ENCODE assay signal across 13 mouse cellular contexts in genomic region chr4:82310924-82311734, GRCm38 (mm10).
DNase-seq lines count a peak whose midpoint lies in the region; ATAC-seq and TF ChIP-seq lines count a peak whose summit lies in the region.
"Had no signal": no experiment of that assay in that cellular context is flagged by ENCODE, and none has a peak within 500 bp of the region (broad histone marks: within the 10 kb centered on the region; RNA-seq: fewer than 3 reads in every experiment).

No protein-coding gene starts in this region.

- no peak for TF ChIP-seq CTCF in gastrocnemius, adult 2 months (IDR thresholded peaks at IDR 0.05)
- TF ChIP-seq CTCF in stomach, postnatal 0 days (IDR thresholded peaks at IDR 0.05; ENCODE audit: low read depth), result no peak

- TF ChIP-seq EP300 in stomach, postnatal 0 days (optimal IDR thresholded peaks at IDR 0.05), result no peak

- H3K27ac ChIP-seq in gastrocnemius, adult 2 months, result peak overlapping the region; percentile 79
- H3K27ac ChIP-seq in kidney, embryonic 14.5 days (ENCODE audit: low read depth, low read length), result peak overlapping the region; percentile 10; the same call in 1 of the 2 replicates
- no peak overlapping the region for H3K27ac ChIP-seq in midbrain, embryonic 11.5 days (ENCODE audit: low read depth, low read length)
- no peak overlapping the region for H3K27ac ChIP-seq in midbrain, embryonic 10.5 days (replicated peaks)
- peak overlapping the region; percentile 40; the same call in 1 of the 2 replicates for H3K27ac ChIP-seq in stomach, postnatal 0 days (replicated peaks)
- H3K27ac ChIP-seq in liver, embryonic 11.5 days (ENCODE audit: low read depth, low read length), result no peak overlapping the region
- H3K27ac ChIP-seq: hindbrain, embryonic 14.5 days; midbrain, embryonic 15.5 days had no signal

- no peaks in the 10 kb centered on the region for H3K9me3 ChIP-seq in kidney, embryonic 14.5 days (ENCODE audit: control insufficient read depth, low read length)
- H3K9me3 ChIP-seq in midbrain, embryonic 11.5 days (ENCODE audit: control insufficient read depth, low read length), result no peaks in the 10 kb centered on the region
- H3K9me3 ChIP-seq in midbrain, embryonic 10.5 days (replicated peaks), result no peaks in the 10 kb centered on the region
- no peaks in the 10 kb centered on the region for H3K9me3 ChIP-seq in stomach, postnatal 0 days (ENCODE audit: control insufficient read depth, low read length)
- no peaks in the 10 kb centered on the region for H3K9me3 ChIP-seq in liver, embryonic 11.5 days (ENCODE audit: control insufficient read depth, low read length)
- H3K9me3 ChIP-seq: midbrain, embryonic 15.5 days had no signal

- H3K4me2 ChIP-seq in kidney, embryonic 14.5 days (replicated peaks; ENCODE audit: low read depth, low read length), result no peak overlapping the region
- H3K4me2 ChIP-seq in midbrain, embryonic 11.5 days, result no peak overlapping the region
- 0 out of 2 replicates have a peak overlapping the region, but pooled peaks have one; percentile 17 for H3K4me2 ChIP-seq in stomach, postnatal 0 days (replicated peaks; ENCODE audit: low read depth)
- no peak overlapping the region for H3K4me2 ChIP-seq in liver, embryonic 11.5 days
- H3K4me2 ChIP-seq: hindbrain, embryonic 14.5 days; midbrain, embryonic 15.5 days had no signal

- peak overlapping the region; percentile 5; the same call in 1 of the 2 replicates for H3K4me3 ChIP-seq in gastrocnemius, adult 2 months
- H3K4me3 ChIP-seq in kidney, embryonic 14.5 days (ENCODE audit: low read length), result no peak overlapping the region
- no peak overlapping the region for H3K4me3 ChIP-seq in midbrain, embryonic 11.5 days (ENCODE audit: low read depth, low read length)
- no peak overlapping the region for H3K4me3 ChIP-seq in midbrain, embryonic 10.5 days
- H3K4me3 ChIP-seq in stomach, postnatal 0 days (ENCODE audit: low read depth, low read length), result no peak overlapping the region
- no peak overlapping the region for H3K4me3 ChIP-seq in liver, embryonic 11.5 days (ENCODE audit: low read depth, low read length)
- H3K4me3 ChIP-seq: midbrain, embryonic 15.5 days had no signal

- no peaks in the 10 kb centered on the region for H3K27me3 ChIP-seq in kidney, embryonic 14.5 days (ENCODE audit: control insufficient read depth, insufficient read depth, low read length)
- no peaks in the 10 kb centered on the region for H3K27me3 ChIP-seq in midbrain, embryonic 11.5 days (ENCODE audit: control insufficient read depth, insufficient read depth, low read length)
- peaks cover 18% of the 10 kb centered on the region; the same call in 1 of the 2 replicates for H3K27me3 ChIP-seq in midbrain, embryonic 10.5 days (ENCODE audit: low read depth, poor library complexity, severe bottlenecking)
- no peaks in the 10 kb centered on the region for H3K27me3 ChIP-seq in stomach, postnatal 0 days (ENCODE audit: control insufficient read depth, insufficient read depth, low read length)
- H3K27me3 ChIP-seq in liver, embryonic 11.5 days (replicated peaks; ENCODE audit: control insufficient read depth, insufficient read depth, low read length), result no peaks in the 10 kb centered on the region
- H3K27me3 ChIP-seq: midbrain, embryonic 15.5 days had no signal

- intact Hi-C loops in gastrocnemius, adult 2 months (cut with DNase I), result no loop called here

- H3K4me1 ChIP-seq in kidney, embryonic 14.5 days (ENCODE audit: control insufficient read depth, insufficient read depth, low read length), result peaks cover 4% of the 10 kb centered on the region; the same call in 1 of the 2 replicates
- no peaks in the 10 kb centered on the region for H3K4me1 ChIP-seq in midbrain, embryonic 11.5 days (ENCODE audit: control insufficient read depth, insufficient read depth, low read length)
- H3K4me1 ChIP-seq in midbrain, embryonic 10.5 days, result peaks cover 6% of the 10 kb centered on the region
- H3K4me1 ChIP-seq in stomach, postnatal 0 days (replicated peaks; ENCODE audit: control insufficient read depth, insufficient read depth), result no peaks in the 10 kb centered on the region; the same call in 1 of the 2 replicates
- peaks cover 7% of the 10 kb centered on the region for H3K4me1 ChIP-seq in liver, embryonic 11.5 days (replicated peaks; ENCODE audit: control insufficient read depth, insufficient read depth, low read length)
- H3K4me1 ChIP-seq: midbrain, embryonic 15.5 days had no signal

- no peak overlapping the region for H3K9ac ChIP-seq in kidney, embryonic 14.5 days (ENCODE audit: low read depth, low read length)
- no peak overlapping the region for H3K9ac ChIP-seq in midbrain, embryonic 11.5 days (ENCODE audit: low read length)
- H3K9ac ChIP-seq in stomach, postnatal 0 days (ENCODE audit: low read length), result peak overlapping the region; percentile 2; the same call in 1 of the 2 replicates
- H3K9ac ChIP-seq in liver, embryonic 11.5 days (ENCODE audit: low read depth, low read length), result no peak overlapping the region
- H3K9ac ChIP-seq: hindbrain, embryonic 14.5 days; midbrain, embryonic 15.5 days had no signal

- WGBS in kidney, embryonic 14.5 days, result 36% methylated on average over 11 of the region's 11 CpGs
- WGBS in midbrain, embryonic 11.5 days, result 83% methylated on average over 11 of the region's 11 CpGs
- WGBS in midbrain, embryonic 10.5 days, result 82% methylated on average over 11 of the region's 11 CpGs
- WGBS in stomach, postnatal 0 days, result 36% methylated on average over 11 of the region's 11 CpGs
- WGBS in liver, embryonic 11.5 days, result 64% methylated on average over 11 of the region's 11 CpGs

- H3K36me3 ChIP-seq in kidney, embryonic 14.5 days (ENCODE audit: control insufficient read depth, insufficient read depth, low read length), result peaks cover 3% of the 10 kb centered on the region; the same call in 1 of the 2 replicates
- H3K36me3 ChIP-seq in midbrain, embryonic 11.5 days (ENCODE audit: control insufficient read depth, insufficient read depth, low read length), result 0 out of 2 replicates have a peak, but pooled peaks cover 2% of the 10 kb centered on the region
- peaks cover 9% of the 10 kb centered on the region for H3K36me3 ChIP-seq in midbrain, embryonic 10.5 days
- no peaks in the 10 kb centered on the region for H3K36me3 ChIP-seq in stomach, postnatal 0 days (ENCODE audit: control insufficient read depth, insufficient read depth, low read length)
- H3K36me3 ChIP-seq in liver, embryonic 11.5 days (ENCODE audit: control insufficient read depth, insufficient read depth, low read length), result peaks cover 5% of the 10 kb centered on the region; the same call in 1 of the 2 replicates
- H3K36me3 ChIP-seq: midbrain, embryonic 15.5 days had no signal

- DNase-seq in gastrocnemius, adult 2 months, result no peak
- no peak for DNase-seq in gastrocnemius, postnatal 10 days
- DNase-seq in kidney, adult 18-20 months, result no peak
- peak; percentile 79 for DNase-seq in midbrain, embryonic 11.5 days (ENCODE audit: low spot score, missing footprints)
- DNase-seq in midbrain, embryonic 10.5 days (ENCODE audit: low spot score), result no peak
- no peak for DNase-seq in stomach, postnatal 0 days (ENCODE audit: low spot score)
- DNase-seq in liver, embryonic 11.5 days (ENCODE audit: low spot score), result no peak
- DNase-seq: cerebellum, adult 11-12 months; kidney, postnatal 25 days; lung, postnatal 36 days had no signal

- peak; percentile 72; the same call in 1 of the 2 replicates for ATAC-seq in kidney, embryonic 14.5 days (ENCODE audit: low FRiP score, low TSS enrichment)
- ATAC-seq in midbrain, embryonic 11.5 days (ENCODE audit: low FRiP score), result no peak
- ATAC-seq in stomach, postnatal 0 days (ENCODE audit: low FRiP score, low TSS enrichment), result no peak
- no peak for ATAC-seq in liver, embryonic 11.5 days (replicated peaks; ENCODE audit: low FRiP score)
- ATAC-seq: midbrain, embryonic 15.5 days had no signal

Comparison
In these comparisons a context has a peak if more than half of its experiments do, and no peak if none do; other contexts are left out.
1. H3K27ac ChIP-seq: peak in gastrocnemius, adult 2 months (single experiment), kidney, embryonic 14.5 days (single experiment) and stomach, postnatal 0 days (single experiment); none in midbrain, embryonic 11.5 days (single experiment), midbrain, embryonic 10.5 days (single experiment) and liver, embryonic 11.5 days (single experiment).